Mouse (Mus musculus) v-Abl transformed pro-B cells (cell line): ENCODE measurements around the gene Hmces.
"Not testable (repeated sequence)": the region's sequence is repeated elsewhere in the genome, so short reads cannot be mapped to it uniquely, and the experiment has no call there.

ENCODE experiments used
- in situ Hi-C, 2 experiments: fragments of 400-800 bp; cut with MboI; formaldehyde crosslinking; loops; one replicate each; pipeline ENCODE4 v1.15.1; 2025; ENCODE audit not compliant: unreplicated experiment in 2 of 2

The Hmces gene

DNA sequence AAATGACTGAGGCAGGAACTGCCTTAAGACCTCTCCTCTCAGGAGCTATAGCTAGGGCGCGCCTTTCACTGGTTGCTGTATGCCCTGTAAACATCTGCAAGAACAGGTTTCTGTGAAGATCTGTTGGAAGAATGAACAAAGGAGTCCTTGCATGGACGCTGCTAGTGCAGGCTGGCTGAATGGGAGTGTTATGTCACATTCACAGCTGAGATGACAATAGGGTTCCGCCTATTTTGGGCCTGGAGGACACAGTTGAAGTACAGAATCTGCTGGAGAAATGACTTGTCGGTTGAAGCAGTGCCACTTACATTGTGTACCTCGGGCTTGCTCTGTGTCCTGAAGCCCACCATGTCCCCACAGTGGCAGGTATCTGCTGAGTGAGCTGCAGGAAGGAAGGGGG lies 4.6 kb upstream of the Hmces start:
- in situ Hi-C loops, result loop anchor here (5.0 to 10.0 kb wide), 3 partner anchors 83 to 166 kb away; no protein-coding TSS in a partner anchor

DNA sequence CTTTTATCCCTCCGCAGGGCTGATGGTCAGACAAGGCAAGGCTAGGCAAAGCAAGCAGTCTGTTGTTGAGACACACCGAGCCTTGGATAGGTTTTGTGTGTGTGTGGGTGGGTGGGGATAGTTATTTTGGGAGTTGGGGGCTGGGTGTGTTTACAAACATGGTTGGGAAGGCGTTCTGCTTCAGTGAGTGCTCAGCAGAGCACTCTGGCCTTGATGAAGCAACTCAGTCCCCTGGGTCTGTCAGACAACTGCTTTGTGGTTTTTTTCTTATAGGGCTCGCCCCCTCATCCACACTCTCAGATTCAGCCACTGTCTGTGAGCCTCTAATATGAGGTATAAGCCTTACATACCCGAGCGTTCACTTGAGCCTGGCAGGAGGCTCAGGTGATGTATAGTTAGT lies 2.2 kb upstream of the Hmces start:
- in situ Hi-C loops, result no loop called here

DNA sequence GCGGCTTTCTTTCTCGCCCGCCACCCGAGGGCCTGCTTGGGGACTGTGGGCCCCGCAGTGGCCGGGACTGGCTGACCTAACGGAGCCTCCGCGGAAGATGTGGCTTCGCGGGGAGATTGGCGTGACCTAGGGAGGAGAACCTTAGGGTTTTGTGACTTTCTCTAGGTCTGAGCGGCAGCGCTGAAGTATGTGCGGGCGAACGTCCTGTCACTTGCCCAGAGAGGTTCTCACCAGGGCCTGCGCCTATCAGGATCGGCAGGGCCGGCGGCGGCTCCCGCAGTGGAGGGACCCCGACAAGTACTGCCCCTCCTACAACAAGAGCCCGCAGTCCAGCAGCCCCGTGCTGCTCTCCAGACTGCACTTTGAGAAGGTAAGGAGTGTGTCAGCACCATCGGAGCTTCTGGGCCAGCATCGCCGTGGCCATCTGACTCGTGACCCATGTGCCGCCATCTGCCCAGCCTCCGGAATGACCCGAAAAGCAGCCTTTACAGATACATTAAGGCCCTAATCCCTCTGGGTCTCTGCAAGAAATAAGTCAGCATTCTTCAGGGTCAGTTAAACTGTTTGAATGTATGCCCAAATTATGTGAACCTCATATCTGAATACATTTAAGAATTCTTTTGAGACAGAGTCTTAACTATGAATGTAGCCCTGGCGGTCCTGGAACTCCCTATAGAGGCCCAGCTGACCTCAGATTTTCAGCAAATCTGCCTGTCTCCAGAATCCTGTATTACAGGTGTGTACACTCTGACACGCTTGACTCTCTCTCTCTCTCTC lies 779 bp downstream of the Hmces start:
- in situ Hi-C loops, result no loop called here

DNA sequence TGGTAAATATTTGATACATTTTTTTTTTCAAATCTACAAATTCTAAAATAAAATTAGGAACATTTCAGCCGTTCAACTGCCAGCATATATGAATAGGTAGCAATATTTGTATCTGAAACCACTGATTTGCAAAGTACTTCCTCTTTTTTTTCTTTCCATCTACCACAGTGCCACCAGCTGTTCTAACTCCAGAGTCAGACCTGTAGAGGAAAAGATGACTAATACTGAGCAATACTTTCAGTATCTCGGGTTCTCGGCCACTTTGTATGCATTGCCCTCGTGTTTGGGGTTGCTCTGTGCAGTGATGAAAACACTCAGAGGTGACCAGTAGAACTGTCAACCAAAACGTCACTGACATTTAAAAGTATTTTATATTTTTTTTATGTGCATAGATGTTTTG lies 2.2 kb downstream of the Hmces start:
- in situ Hi-C loops, result no loop called here

DNA sequence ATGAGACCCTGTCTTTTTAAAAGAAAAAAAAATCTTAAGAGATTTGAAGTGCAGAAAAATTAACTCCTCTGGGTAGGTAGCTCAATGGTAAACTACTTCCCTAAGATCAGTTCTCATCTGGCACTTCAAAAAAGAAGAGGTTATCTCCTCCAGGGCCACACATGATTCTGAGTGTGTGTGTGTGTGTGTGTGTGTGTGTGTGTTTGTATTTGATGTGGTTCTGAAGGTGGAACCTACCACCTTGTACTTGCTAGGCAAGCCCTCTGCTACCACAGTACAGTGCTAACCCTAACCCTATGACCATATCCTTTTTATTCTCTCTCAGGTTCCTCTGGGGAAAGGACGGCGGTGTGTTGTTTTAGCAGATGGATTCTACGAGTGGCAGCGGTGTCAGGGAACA lies 7.5 kb downstream of the Hmces start:
- in situ Hi-C loops, result no loop called here

DNA sequence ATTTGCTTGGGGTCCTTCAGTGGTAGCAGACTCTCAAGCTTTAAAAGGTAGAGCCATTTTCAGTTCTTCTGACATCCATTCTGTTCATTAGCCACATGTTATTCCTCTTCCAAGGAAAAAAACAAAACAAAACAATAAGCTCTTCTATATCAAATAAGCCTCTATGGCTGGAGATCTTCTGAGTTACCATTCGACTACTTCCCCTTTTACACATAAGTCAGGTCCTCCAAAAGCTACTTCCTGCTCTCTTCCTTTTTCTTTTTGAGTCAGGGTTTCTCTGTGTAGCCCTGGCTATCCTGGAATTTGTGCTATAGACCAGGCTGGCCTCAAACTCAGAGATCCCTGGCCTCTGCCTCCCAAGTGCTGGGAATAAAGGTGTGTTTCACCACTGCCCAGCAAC lies 9.9 kb downstream of the Hmces start:
- in situ Hi-C loops, result no loop called here

DNA sequence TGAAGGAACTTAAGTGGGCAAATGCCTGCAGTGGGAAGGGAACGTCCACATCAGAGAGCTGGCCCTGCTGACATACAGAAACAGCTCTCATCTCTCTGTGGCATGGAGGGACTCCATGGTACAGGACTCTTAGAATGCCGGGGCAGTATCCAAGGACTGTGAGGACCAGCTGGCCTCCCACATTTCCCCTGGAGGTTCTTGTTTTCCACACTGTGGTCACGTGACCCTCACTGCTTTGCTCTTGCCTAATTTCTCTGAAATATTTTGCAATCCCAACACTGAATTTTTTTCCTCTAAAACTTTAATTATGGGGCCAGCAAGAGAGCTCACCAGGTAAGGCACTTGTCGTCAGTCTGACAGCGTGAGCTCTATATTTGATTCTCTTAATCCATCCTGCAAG lies 21.3 kb downstream of the Hmces start:
- in situ Hi-C loops, result no loop called here

DNA sequence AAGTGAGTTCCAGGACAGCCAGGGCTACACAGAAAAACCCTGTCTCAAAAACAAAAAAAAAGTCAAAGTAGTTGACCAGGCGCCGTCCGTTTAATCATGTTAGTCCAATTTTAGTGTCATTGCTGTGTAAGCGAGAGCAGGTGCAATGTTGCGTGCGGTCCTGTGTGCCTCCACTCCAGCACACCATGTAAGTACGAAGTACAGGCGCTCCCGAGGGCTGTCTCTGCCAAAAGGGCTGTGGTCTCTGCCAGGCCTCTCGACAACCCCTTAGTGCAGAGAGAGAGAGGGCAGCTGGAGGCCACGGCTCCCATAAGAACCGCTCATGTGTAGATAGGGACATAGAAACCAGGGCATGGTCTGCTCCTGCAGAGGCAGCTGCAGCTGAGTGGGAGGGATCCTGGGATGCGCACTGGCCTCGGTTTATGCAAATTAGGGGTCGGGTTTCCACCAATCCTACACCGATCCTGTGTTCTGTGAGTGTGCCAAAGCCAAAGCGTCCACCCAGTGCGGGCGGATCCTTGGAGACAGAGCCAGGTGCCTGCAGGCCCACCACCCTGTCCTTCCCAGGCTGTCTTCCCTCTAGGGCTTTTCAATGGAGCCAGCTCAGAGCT lies 23.5 kb downstream of the Hmces start:
- in situ Hi-C loops, result no loop called here

DNA sequence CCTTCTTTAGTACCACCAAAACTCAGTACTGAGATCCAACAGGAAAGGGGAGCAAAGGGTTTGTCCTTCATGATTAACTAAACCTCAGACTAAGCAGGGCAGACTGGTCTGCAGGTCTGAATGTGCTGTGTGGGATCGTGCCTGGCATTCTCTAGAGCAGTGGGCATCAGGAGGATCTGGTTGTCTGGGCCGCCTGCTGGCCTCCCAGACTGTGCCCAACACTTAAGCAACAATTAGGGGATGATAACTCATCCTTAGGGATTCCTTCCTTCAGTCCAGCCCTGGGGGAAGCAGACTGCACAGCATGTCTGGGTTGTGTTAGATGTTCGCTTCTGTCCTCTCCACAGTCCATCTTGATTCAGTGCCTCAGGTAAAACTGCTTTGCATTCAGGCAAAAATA lies 25.2 kb downstream of the Hmces start:
- in situ Hi-C loops, result no loop called here

DNA sequence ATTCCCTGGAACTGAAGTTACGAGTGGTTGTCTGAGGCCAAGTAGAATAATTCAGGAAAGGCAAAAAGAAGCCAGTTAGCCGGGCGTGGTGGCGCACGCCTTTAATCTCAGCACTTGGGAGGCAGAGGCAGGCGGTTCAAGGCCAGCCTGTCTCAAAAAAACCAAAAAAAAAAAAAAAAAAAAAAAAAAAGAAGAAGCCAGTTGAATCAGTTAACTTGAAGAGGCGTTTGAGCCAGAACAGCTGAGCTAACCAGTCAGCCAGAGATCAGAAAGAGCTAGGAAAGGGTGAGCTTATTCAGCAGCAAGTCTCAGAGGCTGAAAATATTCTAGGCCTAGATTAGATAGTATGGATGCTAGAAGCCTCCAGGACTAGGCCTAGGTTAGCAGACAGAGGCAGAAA lies 28.4 kb downstream of the Hmces start:
- in situ Hi-C loops, result no loop called here

DNA sequence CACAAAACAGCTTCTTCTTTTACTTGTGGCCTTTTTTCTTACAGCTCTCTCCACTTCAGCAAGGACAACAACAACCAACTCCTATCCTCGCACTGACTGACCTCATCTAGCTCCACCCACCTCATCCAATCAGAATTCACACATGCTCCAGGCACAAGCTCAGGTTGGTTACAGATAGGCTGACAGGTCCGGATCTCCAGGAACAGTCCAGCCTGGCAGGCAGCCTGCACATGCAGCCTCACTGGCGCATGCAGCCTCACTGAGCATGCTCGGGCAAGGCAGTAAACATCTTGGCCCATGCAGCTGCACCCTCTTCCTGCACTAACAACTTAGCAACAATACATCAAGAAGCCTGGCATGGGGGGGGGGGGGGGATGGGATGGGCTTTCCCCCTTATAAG lies 48.7 kb downstream of the Hmces start:
- in situ Hi-C loops, result not testable (repeated sequence)

DNA sequence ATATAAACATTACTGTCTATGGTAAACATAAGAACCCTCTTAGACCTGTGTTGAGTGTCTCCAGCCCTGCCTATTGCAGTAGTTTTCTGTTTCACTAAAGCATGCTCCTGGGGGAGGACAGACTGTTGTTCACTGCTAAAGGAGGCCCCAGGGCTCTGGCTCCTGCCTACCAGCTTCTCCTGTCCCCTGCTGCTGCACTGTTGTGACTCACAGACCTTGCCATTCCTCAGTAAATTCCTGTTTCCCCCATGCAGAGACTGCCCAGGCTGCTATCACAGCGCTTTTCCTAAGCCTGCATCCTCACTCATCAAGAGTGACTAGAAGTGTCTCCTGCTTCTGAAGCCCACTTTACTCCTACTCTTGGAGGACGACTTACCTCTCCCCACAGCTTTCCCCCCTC lies 56.3 kb downstream of the Hmces start:
- in situ Hi-C loops, result no loop called here

DNA sequence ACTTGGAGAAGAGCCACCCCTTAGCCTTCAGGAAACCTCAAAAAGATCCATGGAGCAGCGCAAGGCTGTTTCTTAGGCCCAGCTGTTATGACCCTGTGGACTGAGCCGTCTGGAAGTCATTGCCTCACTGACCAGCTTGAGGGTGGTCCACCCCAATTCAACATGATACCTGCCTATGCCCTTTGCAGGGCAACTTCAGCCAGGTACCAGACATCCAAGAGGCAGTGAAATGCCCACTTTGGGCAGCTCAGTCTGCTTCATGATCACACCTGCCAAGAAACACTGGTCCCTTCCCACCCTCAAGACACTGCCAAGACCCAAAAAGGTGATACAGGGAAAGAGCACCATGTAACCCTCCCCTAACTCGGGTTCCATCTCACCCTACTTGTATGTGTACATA lies 66.0 kb downstream of the Hmces start:
- in situ Hi-C loops, result loop anchor here in 1 of 2 experiments (10.0 kb wide), 1 partner anchor 275 kb away; no protein-coding TSS in a partner anchor

DNA sequence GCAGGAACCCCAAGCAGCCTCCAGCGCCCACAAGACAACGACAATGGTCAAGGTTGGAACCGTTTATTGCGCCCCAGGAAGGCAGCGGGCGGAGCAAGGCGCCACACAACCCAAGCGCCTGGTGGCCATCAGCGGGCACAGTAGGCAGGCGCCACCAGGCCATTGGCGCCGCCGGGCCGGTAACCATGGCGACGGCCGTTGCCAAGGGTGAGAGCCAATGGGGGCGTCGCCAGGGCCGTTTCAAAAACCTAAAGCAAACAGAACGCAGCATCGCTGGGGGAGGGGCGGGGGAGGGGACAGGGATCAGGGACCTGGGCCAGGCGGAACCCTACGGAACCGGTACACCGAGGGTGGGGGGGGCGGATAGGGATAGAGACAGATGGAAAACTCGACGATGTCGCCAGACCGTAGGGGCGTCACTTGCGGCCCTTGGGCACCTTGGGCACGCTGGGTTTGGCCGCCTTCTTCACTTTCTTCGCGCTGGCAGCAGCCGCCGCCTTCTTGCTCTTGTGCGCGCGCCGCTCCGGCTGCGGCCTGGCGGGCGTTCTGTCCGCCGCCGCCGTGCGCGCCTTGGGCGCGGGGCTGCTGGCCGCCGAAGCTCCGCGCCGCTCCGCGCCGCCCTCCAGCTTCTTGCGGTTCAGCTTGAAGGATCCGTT lies 66.8 kb downstream of the Hmces start:
- in situ Hi-C loops, result loop anchor here in 1 of 2 experiments (10.0 kb wide), 1 partner anchor 276 kb away; no protein-coding TSS in a partner anchor

DNA sequence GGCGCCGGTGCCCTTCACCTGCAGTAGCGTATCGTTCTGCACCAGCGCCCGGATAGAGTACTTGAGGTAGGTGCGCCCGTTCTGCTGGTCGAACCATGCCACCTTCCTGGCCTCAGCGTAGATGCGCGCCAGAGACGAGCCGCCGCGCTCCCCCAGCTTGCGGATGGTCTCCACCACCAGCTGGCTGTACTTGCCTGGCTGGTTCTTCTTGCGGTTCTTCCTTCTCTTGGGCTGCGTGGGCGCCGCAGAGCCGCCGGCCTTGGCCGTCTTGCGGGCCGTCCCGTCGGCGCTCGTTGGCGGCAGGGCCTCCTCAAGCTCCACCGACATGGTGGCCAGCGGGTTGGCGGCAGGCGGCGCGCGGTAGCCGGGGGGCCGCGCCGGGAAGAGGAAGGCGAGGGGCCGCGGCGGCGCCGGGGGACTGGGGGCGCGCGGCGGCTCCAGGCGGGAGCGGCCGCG lies 67.3 kb downstream of the Hmces start:
- in situ Hi-C loops, result loop anchor here in 1 of 2 experiments (10.0 kb wide), 1 partner anchor 276 kb away; no protein-coding TSS in a partner anchor

DNA sequence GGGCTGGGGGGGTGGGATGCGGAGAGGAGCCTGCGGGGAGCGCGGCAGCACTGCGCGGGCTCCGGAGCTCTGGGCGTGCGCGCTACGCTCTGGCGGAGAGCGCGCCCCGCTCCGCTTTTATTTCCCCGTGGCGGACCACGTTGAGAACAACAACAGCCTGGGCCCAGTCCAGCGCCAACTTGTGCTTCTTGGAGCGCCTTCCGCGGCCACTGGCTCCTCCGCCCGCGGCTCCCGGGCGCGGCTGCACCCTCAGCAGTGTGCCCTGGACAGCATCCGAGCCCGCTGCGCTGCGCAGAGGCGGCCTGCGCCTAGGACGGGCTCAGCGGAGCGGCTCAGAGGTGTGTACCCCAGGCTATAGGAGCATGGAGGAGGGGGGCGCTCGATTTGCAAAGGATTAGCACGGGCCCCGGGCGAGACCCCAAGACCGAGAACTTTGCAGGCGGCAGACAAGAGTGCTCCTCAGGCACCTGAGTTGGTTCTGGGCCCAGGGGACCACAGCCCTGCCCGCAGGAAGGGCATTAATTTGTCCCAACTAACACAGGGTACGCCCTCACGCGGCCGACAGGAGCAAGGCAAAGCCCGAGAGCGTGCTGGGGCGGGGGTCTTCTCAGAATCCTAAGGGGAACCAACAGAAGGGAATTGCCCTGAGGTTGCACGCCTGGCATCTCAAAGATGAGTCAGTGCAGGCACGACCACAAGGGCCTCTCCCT lies 68.0 kb downstream of the Hmces start, which contains the start of gene H1fx:
H1fx (minus strand) TSS at position 91 of the 710 bp plus-strand sequence.
- in situ Hi-C loops, result loop anchor here in 1 of 2 experiments (10.0 kb wide), 1 partner anchor 277 kb away; no protein-coding TSS in a partner anchor

DNA sequence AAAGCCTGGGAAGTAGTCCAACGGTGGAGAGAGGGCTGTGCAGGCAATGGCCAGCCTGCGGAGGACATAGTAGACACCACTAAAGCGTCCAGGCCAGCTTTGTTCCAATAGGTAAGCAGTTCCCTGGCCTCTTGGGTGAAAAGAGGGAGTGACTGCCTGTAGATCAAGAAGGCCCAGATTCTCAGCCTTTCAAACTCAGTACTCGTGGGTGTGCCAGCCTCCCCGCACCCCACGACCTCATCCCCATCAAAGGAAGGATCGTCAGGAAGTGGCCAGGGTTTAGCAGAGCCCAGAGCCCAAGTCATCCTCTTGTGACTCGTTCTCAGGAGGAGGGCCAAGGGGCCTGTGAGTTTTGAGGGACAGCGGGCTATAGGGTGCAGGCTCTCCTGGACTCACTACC lies 68.8 kb downstream of the Hmces start:
- in situ Hi-C loops, result loop anchor here in 1 of 2 experiments (10.0 kb wide), 1 partner anchor 278 kb away; no protein-coding TSS in a partner anchor
